Mouse (Mus musculus): ENCODE results near the gene Coq5.
A peak's percentile ranks its signal among the peaks of the same experiment; 100 is the strongest.
"Not testable (repeated sequence)": the region's sequence is repeated elsewhere in the genome, so short reads cannot be mapped to it uniquely, and the experiment has no call there.

Gene Coq5

DNA sequence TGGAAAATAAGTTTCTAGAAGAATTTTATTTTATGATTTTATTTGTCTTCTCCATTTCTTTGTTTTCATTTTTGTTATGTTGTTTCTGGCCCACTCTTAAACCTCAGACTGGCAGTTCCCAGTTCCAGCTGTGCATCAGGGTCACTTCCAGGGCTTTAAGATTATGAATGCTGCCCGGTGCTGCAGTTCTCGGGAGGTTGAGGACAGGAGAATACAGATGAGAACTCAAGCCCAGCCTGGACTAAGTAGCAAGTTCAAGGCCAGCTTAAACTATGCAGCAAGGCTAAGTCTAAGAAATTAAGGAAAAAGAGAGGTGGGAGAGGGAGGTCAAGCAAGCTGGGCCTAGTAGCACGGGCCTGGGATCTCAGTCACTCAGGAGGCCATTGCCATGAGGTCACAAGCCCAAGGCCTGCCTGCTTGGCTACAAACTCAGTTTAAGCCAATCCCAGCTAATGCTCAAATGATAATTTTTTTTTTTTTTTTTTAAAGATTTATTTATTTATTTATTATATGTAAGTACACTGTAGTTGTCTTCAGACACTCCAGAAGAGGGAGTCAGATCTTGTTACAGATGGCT is 11.9 kb upstream of the Coq5 start:
- no peak for DNase-seq (ENCODE audit: low spot score)

- DNase-seq (ENCODE audit: low spot score) = no peak
Observed at GRCm38 (mm10) chr5:115268266-115268665, 11.2 kb upstream of the Coq5 start.

- DNase-seq (ENCODE audit: low spot score) = no peak
Observed at GRCm38 (mm10) chr5:115269969-115270368, 9.5 kb upstream of the Coq5 start.

DNA sequence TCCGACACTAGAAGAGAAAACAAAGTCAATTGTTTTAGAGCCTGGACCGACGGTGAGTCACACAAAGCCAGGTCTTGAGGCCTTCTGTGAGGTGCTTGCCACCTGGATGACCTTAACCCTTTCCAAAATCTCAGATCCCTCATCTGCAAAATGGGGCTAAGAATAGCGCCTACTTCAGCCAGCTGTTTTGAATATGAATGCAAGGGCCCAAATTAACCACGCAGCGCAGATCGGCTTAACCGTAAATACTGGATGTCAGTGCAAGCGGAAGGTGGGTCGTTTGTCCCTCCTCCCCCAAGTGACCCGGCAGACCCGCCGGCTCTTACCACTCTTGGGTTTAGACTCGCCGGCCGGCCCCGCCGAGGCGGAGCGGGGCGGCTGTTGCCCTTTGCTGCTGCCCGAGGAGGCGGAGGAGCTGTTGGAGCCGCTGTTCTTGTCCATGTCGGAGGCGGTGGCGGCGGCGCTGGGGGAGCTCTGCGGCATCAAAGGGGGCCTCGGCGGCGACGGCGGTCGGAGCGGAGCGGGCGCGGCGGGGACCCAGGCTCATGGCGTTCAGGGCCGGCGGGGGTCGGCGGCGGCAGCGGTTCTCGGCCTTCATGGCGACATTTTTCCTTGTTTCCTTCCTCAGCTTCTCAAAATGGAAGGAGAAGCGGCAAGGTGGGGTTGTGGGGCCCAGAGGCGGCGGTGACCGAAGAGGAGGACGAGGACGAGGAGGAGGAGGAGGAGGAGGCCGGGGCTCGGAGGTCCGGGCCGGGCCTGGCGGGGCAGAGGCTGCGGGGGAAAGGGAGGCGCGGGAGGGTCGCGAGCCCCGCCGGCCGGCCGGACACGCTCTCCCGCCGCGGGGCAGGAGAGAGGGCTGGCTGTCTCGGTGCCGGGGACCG is 7.3 kb upstream of the Coq5 start:
- peak; percentile 31 for DNase-seq (ENCODE audit: low spot score)

GRCm38 (mm10) chr5:115272812-115273548 is 6.5 kb upstream of the Coq5 start, which contains the start of gene Rnf10:
Rnf10 (minus strand) TSS chr5:115272898.
- DNase-seq (ENCODE audit: low spot score) = peak; percentile 98

GRCm38 (mm10) chr5:115273549-115274135 is 5.8 kb upstream of the Coq5 start:
- DNase-seq (ENCODE audit: low spot score) = no peak

GRCm38 (mm10) chr5:115274353-115274752 is 5.1 kb upstream of the Coq5 start:
- no peak for DNase-seq (ENCODE audit: low spot score)

GRCm38 (mm10) chr5:115274771-115275170 is 4.7 kb upstream of the Coq5 start:
- no peak for DNase-seq (ENCODE audit: low spot score)

- no peak for DNase-seq (ENCODE audit: low spot score)
Observed at GRCm38 (mm10) chr5:115275998-115276397, 3.5 kb upstream of the Coq5 start.

DNA sequence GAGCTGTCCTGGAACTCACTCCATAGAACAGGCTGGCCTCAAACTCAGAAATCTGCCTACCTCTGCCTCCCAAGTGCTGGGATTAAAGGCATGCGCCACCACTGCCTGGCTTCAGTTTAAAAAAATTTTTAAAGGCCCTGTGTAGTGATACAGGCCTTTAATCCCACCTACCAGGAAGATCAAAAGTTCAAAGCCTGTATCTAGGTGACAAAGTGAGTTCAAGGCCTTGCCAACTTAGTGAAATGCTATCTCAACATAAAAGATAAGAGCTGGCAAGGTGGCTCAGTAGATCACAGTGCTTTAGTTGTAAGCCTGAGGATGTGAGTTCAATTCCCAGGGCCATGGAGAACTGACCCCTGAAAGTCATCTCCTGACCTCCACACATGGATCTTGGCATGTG is 1.4 kb upstream of the Coq5 start:
- DNase-seq (ENCODE audit: low spot score) = no peak

DNA sequence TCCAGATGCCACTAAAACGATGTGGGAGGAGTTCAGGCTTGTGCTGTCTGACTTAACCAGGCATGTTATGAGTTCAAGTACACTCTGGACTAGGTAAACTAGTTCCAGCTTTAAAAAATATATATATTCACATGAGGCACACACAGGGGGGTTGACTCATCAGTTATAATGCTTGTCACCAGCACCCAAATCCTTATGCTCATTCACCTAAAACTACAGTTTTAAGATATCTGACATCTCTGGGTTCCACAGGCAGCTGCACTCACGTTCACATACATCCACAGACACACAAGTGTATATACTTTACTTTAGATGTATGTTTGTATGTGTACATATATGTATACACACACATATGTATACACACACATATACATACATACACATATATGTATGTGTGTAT is 681 bp upstream of the Coq5 start:
- no peak for DNase-seq (ENCODE audit: low spot score)

DNA sequence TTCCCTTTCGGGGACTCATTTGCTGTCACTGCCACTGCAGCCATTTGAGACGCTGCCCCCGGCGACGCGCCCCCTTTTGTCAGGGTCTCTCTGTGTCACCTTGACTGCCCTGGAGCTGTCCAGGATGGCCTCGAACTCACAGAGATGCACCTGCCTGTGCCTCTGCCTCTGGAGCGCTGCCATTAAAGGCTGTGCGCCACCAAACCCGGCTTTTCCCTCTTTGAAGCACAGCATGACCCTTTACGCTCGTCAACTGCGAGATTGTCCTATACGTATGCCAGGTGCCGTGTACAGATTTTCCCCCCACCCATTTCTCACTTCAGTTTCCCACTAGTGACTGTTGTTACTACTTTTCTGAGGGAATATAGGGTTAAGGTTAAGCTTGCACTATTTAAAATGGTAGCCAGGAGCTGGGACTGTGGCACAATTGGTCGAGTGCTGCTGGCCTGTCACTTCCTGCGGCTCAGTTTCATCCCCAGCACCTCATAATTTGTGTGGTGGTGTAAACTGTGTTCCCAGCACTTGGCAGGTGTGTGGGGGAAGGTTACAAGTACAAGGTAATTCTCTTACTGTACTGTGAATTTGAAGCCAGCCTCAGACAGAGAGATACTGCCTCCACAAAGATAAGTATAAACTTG is 703 bp downstream of the Coq5 start:
- DNase-seq (ENCODE audit: low spot score) = no peak

- DNase-seq (ENCODE audit: low spot score) = no peak
Observed at GRCm38 (mm10) chr5:115284735-115285134, 5.3 kb downstream of the Coq5 start.

GRCm38 (mm10) chr5:115294173-115294572 is 14.7 kb downstream of the Coq5 start:
- DNase-seq (ENCODE audit: low spot score) = no peak

DNA sequence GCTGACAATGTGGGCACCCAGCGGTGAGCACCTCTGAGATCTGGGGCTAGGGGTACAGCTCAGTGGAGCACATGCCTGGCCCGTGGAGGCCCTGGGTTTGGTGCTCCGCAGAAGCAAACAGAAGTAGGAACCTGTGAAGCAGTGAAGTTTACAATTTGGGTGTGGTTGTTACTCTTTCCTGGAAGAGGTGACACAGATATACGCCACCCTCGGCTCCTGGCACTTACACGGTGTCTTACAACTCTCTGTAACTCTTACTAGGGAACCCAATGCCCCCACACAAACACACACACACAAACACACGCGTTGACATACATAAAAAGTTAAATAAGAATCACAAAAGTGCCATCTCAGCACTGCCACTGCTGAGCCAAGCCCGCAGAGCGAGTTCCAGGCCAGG is 16.9 kb downstream of the Coq5 start:
- no peak for DNase-seq (ENCODE audit: low spot score)

- no peak for DNase-seq (ENCODE audit: low spot score)
Observed at GRCm38 (mm10) chr5:115300035-115300744, 20.7 kb downstream of the Coq5 start.

- DNase-seq (ENCODE audit: low spot score) = peak; percentile 100
Observed at GRCm38 (mm10) chr5:115300792-115301614, 21.5 kb downstream of the Coq5 start, which contains the start of gene Dynll1. Dynll1 (minus strand) TSS chr5:115300999.

- no peak for DNase-seq (ENCODE audit: low spot score)
Observed at GRCm38 (mm10) chr5:115301615-115302014, 22.1 kb downstream of the Coq5 start.

- not testable (repeated sequence) for DNase-seq (ENCODE audit: low spot score)
Observed at GRCm38 (mm10) chr5:115302190-115302589, 22.7 kb downstream of the Coq5 start.

GRCm38 (mm10) chr5:115312354-115312753 is 32.9 kb downstream of the Coq5 start:
- DNase-seq (ENCODE audit: low spot score) = no peak

Measured in ovary, postnatal 14 days (tissue).